Mouse (Mus musculus): ENCODE measurements around the gene Zfp429.
"Not testable (repeated sequence)": the region's sequence is repeated elsewhere in the genome, so short reads cannot be mapped to it uniquely, and the experiment has no call there.

Gene Zfp429

DNA sequence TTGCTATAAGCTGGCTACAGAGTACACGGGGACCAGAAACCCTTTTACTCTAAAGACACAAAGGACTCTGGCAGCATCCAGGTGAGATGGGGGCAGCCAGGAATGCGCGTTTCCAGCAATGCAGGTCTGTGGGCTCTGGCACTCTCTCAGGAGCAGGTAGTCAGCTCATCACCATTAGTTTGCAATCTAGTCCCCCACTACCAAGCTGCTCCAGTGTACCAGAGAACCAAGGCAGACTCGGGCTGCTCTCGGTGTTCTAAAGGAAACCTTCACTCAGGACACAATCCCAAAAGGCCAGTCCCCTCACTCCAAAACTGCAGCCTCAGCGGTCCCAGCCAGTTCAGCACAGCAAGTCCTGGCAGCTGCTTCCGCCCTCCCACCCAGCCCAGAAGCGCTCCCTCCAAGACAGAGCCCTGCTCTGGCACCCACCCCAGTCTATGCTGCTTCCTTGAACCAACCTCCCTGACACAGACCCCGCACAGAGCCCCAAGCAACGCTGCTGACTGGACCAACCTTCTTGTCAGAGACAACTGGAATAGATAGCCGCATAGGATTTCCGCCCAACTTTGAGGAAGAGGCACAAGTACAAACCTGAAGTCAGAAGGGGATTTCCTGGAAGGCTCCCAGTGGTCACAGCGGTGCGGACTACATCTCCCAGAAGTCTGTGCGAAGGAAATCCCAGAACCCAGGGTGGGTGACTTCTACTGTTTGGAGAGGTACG is at the start of gene Zfp429:
Gene Zfp429, minus strand, starts transcription at position 637 of the 721 bp plus-strand sequence.
- peak; percentile 73 for DNase-seq

DNA sequence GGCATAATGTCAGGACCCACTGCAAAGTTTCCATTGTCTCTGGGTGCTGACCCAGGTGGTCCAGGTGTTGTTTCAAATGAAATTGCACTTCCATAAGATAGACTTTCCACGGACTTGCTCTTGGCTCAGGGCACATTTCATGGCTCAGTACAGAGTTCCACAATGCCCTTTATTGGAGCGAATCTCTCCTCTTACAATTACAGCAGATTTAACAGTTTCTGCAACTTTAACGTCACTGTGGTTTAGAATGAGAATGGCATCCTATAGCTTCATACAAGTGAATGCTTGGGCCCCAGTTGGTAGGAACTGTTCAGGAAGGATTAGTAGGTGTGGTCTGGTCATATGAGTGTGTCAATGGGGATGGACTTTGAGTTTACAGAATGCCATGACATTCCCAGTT is 37.5 kb upstream of the Zfp429 start:
- DNase-seq, result not testable (repeated sequence)

DNA sequence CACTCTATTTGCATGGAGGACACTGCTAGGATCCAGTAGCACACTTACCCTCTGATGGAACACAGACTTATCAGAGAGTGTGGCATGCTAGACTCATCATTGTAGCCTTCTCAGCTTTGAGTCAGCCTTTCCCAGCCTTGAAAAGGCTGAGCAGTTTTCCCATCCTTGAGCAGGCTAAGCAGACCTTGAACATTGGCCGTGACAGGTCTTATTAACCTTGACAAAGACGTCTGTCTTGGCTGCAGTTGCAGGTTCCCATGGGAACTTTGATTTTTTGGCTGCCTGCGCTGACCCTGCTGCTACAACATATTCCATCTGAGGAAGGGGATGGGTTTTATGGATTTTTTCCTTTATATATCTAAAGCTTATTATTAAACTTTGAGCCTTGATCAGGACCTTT is 28.5 kb upstream of the Zfp429 start:
- DNase-seq, result no peak

DNA sequence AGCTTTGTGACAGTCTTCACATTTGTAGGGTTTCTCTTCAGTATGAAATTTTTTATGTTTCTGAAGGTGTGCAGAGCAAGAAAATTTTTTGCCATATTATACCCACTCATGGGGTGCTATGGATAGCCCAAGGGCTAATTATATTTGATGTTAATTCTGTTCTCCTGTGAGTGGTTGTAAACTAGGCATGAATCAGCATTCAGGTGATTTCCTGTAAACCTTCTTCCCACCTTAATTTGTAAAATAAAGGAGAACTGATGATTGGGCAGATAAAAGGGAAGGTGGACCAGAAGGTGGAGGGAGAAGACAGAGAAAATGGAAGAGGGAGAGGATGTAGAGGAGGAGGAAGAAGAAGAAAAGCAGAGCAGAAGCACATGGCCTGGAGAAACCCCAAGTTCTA is 26.1 kb upstream of the Zfp429 start:
- DNase-seq, result not testable (repeated sequence)

DNA sequence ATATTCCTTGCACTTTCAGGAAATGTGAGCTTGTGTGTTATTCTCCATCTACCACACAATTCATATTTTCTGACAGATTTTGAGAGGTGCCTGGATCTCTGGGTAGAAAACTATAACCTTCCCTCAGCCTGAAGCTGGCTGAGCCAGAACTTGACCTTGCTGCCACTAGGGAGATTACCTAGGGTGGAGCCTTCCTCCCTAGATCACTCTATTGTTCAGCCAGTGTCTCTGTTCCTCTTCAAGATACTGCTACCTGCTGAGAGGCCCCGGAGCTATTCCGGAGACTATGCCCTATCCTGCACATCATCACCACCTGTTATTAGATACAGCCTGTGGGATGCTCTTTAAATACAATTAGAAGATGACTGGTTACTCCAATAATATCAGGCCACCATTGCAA is 22.9 kb upstream of the Zfp429 start:
- not testable (repeated sequence) for DNase-seq

DNA sequence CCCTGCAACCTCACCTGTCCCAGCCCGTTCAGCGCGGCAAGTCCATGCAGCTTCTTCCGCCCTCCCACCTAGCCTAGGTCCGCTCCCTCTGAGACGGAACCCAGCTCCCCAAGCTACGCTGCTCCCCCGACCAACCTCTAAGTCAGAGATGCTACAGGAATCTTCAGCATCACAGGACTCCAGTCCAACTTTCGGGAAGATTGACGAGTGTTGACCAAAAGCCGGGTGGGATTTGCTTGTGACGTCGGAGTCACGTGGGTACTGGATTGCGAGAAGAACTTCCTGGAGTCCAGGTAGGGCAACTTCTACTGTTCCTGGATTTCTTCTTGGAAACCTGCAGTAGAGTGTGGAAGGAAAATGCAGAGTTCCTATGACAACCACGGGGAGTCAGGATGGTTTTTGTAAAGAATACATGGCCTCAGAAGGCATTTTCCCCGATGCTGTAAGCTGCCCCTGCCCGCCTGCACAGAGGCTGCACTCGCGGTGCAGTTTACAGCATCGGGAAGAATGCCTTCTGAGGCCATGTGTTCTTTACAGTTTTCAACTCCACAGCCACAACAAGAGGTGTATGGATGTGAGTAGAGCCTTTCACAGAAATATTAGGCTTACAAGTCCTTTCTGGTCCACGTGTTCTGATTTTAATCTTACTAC is 21.7 kb upstream of the Zfp429 start, which contains the start of gene Zfp459:
Gene Zfp459, minus strand, starts transcription at position 212 of the 651 bp plus-strand sequence.
- peak; percentile 63 for DNase-seq

DNA sequence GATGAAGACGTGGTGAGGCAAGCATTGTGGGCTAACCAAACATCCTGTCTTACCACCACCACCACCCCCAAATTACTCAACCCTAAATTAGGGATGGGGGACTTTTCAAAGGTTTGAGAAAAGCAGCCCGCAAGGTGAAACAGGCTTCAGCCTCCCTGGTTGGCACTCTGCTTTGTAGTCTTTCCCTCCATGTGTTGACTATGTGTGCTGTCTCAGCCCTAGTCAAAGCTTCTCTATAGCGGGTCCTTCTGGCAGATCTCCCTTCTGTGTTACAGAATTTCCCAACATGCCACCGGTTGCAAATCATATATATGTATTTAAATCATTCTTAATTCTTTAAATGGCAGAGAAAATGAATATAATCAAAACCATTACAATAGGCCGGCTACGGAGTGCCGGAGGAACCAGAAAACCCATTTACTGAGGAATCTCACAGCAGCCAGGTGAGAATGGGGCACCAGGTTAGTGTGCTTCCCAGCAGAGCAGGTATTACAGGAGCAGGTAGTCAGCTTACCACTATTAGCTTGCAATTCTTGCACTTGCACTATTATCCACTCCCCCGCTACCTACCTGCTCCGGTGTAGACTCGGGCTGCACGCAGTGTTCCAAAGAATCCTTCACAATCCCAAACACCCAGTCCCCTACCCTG is 21.1 kb upstream of the Zfp429 start:
- no peak for DNase-seq

DNA sequence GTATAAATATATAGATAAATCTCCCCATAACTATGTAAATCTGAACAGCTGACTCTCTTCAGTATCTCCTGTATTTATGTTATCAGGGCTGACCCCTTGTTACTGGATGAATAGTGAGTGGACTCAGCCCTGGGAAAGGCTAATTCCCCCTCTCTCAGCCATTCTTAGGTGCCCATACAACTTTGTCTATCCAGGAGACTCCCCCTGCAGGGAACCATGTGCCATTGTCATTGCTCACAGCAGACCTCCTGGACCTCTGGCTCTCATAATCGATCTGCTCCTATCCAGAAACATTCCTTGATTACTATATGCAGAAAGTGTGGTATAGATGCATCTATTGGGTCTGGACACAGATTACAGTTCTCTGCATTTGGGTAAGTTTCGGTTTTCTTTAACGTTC is 17.2 kb upstream of the Zfp429 start:
- no peak for DNase-seq

DNA sequence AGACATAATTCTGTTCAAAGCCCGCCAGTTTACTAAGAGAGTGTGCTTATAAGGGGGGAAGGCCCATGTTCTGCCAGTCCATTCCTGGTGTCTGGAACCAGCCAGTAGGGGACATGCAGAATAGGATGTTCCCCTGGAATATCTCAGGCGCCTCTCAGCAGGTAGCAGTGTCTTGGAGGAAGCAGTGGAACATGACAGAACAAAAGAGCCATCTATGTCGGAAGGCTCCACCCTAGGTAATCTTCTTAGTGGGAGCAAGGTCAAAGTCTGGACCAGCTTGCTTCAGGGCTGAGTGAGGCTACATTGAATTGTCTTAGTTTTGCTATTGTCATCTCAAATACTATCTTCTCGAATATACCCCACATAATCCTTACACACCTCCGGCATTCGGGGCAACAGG is 16.1 kb upstream of the Zfp429 start:
- no peak for DNase-seq

DNA sequence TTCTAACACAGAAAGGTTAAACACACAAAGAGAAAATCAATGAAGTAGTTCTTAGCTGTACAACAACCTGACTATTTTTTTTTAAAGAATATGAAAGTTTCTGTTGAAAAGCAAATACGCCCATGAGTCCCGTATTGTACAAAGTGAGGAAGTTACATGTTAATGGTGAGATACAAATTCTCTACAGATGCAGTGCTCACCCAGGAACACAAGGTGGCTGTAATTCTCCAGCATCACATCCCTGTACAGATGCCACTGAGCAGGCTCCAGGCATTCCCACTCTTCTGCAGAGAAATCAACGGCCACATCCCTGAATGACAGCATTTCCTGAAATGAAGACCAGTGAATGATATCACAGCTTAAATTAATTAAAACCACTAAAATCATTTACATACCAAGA is 14.0 kb upstream of the Zfp429 start:
- not testable (repeated sequence) for DNase-seq

DNA sequence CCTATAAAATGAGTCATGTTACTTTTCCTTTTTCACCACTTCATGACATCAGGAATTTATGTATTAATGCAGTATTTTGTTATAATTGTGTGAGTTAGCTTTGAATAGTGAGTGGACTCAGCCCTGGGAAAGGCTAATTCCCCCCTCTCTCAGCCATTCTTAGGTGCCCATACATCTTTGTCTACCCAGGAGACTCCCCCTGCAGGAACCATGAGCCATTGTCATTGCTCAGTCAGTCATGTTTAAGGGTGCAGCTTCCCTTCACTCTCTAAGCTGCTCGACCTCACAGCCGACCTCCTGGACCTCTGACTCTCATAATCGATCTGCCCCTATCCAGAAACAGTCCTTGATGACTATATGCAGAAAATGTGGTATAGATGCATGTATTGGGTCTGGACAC is 23.4 kb downstream of the Zfp429 start:
- DNase-seq, result not testable (repeated sequence)

DNA sequence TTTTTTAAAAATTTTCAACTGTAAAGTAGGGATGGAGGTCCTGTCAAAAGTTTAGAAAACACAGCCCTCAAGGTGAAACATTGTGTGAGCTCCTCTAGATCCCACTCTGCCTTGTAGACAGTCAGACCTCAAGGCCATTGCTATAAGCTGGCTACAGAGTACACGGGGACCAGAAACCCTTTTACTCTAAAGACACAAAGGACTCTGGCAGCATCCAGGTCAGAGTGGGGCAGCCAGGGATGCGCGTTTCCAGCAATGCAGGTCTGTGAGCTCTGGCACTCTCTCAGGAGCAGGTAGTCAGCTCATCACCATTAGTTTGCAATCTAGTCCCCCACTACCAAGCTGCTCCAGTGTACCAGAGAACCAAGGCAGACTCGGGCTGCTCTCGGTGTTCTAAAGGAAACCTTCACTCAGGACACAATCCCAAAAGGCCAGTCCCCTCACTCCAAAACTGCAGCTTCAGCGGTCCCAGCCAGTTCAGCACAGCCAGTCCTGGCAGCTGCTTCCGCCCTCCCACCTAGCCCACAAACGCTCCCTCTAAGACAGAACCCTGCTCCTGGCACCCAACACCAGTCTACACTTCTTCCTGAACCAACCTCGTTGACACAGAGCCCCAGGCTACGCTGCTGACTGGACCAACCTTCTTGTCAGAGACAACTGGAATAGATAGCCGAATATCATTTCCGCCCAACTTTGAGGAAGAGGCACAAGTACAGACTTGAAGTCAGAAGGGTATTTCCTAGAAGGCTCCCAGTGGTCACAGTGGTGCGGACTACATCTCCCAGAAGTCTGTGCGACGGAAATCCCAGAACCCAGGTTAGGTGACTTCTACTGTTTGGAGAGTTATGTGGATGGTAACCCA is 24.3 kb downstream of the Zfp429 start, which contains the start of the genes Gm28041 and Zfp456:
Gene Gm28041, minus strand, starts transcription at position 684 of the 862 bp plus-strand sequence.
Gene Zfp456, minus strand, starts transcription at position 761 of the 862 bp plus-strand sequence.
- DNase-seq, result peak; percentile 82

DNA sequence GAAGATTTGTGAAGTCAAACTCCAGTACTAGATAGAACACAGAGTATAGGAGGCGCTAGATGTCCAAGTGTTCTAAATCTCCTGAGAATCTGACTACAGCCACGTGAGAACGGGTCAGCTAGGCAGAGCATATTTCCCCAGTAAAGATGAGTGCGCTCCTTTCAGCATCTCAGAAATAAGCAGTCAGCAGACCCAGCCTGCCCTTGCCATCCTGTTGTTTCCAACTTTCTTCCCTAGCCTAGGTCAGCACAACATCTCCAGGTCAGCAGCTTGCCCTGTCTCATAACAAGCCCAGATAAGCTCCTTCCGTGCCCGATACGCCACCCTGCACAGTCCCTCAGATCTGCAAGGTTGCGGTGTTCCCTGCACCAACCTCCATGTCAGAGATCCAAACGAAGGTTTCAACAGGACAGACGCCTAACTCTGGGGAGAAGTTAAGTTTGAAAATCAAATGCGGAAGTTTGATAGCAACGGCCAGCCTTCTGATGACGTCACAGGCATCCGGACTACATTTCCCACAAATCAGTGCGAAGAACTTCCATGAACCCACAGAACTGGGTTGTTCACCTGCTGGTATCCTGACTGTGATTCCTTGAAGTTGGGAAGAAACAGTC is 39.4 kb downstream of the Zfp429 start, which contains the start of the genes Gm28044 and Zfp953:
Gene Gm28044, minus strand, starts transcription at position 406 of the 614 bp plus-strand sequence.
Gene Zfp953, minus strand, starts transcription at position 475 of the 614 bp plus-strand sequence.
- peak; percentile 90 for DNase-seq

DNA sequence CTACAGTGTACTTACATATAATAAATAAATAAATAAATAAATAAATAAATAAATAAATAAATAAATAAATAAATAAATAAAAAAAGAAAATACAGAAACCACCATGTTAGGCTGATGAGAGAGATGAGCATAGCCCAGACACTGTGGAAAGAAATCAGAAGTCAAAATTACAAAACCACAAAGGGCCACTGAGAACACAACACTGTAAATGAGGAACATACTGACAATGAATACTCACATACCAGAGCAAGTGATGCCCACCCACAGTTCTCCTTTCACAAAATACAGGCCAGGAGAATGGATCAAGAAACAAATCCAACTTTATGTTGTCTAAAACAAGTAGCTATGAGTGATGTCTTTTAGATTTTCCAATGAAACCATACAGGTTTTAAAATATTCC is 47.8 kb downstream of the Zfp429 start:
- DNase-seq, result no peak

DNA sequence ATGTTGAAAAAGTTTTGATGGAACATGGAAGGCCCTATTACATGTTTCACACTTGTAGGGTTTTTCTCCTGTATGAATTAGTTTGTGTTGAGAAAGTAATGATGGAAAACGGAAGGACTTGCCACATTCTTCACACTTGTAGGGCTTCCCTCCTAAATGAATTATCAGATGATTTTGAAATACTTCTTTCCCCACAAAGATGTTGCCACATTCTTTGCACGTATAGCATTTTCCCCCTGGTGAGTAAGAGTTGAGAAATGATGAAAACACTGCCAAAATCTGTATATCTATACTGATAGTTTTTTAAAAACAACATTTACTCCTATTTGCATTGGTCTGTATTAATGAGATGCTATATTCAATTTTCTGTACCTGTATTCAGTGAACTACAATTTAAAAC is 56.2 kb downstream of the Zfp429 start:
- no peak for DNase-seq

All from thymus, postnatal 25 days (tissue).